Mouse (Mus musculus) heart, adult 9 months (tissue): Measurements from ENCODE around the gene Alms1.
"Not testable (repeated sequence)": the region's sequence is repeated elsewhere in the genome, so short reads cannot be mapped to it uniquely, and the experiment has no call there.

Experiments
- DNase-seq, 2 experiments: peaks; one replicate each; pipeline ENCODE4 v3.0.0; 2022; ENCODE audit warnings: low spot score in 2 of 2

The Alms1 gene

DNA sequence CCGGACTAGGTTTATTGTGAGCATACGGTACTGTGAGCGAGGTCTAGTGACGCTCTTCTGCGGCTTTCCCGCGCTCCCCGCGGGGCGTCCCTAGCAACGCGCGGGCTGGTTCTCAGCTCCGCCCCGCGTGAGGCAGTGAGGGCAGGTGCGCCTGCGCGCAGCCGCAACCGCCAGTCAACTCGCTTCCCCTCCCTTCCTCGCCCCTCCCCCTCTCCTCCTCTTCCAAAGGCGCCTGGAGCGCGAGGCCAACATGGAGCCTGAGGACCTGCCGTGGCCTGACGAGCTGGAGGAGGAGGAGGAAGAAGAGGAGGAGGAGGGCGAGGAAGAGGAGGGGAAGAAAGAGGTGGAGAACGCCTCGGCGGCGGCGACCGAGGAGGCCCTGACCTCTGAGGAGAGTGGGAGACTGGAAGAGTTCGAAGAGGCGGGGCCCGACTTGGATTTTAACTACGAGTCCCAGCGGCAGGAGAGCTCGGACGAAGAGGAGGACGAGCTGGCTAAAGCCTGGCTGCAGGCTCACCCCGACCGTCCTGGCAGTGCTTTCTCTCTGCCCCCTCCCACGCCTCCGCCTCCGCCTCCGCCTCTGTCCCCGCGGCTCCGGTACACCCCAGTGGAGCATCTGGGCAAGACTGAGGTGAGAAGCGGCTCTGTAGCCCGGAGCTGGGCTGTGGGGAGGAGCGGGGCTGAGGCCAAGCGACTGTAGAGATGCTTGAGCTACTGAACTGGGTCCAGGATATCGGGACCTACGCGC, at the start of gene Alms1:
TSS of gene Alms1 (plus strand) at position 136 of the 748 bp plus-strand sequence.
- DNase-seq, result peak; percentile 90 to 92

DNA sequence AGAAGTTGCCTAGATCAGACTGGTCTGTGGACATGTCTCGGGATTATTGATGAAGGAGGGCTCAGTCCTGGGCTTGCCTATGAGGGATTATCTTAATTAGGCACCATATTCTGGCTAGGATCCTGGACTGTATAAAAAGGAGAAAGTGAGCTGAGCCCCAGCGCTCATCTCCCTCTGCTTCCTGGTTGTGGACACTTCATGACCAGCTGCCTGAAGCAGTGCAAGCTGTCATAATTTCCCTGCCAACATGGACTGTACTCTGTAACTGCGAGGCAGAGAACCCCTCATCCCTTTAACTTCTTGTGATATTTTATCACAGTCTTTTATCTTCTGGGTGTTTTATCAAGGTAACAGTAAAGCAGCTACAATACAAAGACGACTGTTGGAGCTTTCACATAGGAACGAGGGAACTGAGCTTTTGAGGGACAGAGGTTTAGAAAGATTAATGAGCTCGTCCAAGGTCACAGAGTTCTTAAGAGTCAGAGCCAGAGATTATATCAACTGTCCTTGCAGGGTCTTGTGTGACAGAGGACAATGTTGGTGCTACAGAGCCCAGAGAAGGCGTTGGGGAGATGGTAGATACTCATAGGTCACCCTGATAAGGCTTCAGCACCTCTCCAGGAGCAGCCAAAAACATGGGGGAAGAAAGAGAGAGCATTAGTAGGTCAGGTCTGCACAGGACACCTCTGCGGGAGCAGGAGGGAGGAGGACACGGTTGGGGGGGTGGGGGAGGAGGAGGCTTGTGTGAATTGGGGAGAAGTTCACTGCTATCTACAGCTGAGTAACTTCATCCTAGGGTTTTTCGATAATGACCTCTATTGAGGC, 43.8 kb upstream of the Alms1 start:
- no peak for DNase-seq

DNA sequence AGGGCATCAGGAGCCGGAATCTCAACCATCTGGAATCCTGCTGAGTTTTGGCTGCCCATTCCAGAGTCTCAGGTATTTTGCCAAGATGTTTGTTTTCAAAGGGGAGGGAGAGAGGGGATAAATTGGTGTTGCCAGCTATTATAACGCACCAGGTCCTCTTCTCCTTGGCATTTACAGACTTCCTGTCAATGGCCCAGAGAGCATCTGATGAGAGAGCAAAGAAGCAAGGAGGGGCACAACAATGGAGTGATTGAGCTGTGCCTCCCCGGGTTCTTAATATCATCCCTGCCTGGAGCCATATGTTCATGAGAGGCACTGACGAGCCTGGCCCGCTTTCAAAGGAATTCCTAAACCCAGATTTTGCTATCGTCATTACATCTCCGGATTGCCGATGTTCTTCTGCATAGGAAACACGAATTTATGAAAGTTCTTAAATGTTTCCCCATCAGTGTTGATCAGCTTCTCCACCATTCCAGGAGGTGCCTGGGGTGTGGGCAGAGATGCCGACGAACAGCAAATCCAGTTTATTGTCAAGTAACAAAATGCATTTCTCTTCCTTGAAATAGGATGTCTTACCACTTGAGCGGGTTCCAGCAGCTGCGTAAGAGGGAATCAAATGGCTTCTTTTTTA, 43.0 kb upstream of the Alms1 start:
- DNase-seq, result no peak

DNA sequence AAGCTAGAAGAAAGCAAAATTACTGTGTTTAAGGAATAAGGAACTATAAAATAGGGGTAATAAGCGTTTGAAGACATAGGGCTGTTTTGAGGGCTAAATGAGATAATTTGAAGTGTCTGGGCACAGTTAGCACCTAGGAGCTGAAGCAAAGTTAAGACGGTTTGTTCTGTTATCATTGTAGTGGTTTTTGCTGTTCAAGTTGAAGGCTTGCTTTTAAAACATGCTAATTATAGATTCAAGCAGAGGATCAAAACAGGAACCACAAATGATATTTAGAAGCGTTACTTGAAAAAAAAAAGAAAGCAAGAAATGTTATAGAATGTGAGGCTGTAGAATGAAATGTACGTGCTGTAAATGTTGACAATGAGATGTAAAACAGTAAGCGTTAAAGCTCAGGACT, 39.7 kb upstream of the Alms1 start:
- DNase-seq, result no peak

DNA sequence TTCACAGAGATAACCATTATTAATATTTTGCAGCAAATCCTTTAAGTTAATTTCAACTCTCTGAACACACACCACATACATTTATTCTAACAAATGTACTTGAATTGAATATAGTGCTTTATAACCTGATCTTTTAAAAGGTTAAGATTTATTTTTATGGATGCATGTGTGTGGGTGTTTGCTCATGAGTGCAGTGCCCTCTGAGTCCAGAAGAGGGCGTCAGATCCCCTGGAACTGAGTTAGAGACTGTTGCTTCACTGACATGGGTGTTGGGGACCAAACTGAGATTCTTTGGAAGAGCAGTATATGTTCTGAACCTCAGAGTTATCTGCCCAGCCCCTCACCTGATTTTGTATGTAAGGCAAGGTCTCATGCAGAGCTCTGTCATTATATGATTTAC, 25.0 kb upstream of the Alms1 start:
- DNase-seq, result no peak

DNA sequence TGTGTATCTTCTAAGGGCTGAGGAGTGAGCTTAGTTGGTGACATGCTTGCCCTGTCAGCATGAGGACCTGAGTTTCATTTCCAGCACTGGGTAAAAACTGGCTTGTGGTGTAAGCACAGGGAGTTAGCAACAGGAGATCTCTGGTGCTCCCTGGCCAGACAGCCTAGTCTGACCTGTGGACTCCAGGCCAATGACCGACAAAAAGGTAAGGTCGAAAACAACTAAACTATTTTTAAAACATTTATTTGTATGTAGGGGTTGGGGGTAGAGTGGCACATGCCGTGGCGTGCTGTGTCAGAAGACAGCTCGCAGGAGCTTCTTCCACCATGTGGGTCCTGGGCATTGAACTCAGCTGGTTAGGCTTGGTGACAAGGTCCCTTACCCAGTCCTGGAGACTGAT, 14.5 kb upstream of the Alms1 start:
- no peak for DNase-seq

DNA sequence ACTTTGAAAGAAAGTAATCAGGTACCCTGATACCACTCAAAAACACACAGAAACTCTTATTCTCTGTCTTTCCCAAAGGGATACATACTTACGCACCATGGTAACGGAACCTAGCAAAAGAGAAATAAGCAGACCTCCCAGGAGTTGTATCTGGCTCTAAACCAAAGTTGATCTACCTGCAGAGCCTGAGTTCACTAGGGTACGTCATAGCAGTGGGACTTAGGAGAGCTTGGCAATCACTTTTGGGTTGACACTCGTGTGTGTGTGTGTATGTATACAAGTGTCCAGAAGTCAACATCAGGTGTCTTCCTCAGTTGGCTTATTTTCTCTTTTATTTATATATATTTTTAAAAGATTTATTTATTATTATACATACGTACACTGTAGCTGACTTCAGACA, 5.6 kb upstream of the Alms1 start:
- no peak for DNase-seq

DNA sequence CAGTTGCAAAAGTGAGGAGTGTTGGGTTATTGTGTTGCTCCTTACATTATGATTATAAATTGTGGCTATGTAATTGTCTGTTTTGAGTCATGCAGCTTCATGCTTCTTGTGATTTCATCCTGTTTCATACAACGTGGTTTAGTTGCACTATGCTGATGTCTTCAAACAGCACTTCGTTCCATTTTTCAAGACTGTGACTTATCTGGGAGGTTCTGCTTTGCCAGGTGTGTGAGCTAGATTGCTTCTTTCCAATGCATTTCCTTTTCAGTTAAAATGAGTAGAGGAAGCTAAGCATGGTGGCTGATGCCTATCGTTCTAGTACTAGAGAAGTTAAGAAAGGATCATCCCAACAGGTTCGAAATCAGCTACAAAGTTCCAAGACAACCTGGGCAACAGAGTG, 2.7 kb upstream of the Alms1 start:
- no peak for DNase-seq

DNA sequence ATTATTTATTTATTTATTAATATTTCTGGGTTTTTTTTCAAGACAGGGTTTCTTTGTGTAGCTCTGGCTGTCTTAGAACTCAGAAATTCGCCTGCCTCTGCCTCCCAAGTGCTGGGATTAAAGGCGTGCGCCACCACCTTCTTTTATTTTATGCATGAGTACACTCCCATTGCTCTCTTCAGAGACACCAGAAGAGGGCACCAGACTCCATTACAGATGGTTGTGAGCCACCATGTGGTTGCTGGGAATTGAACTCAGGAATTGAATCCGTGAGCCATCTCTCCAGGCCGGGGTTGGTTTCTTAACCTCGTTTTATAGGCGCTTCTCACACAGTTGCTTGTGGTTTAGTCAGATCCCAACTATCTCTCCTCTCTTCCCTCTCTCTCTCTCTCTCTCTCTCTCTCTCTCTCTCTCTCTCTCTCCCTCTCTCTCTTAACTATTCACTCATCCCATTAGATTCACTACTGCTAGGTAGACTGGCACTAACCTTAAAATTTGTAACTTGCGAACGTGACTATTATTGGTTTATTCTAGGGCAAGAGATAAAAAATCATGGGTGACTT, 445 bp upstream of the Alms1 start:
- no peak for DNase-seq

DNA sequence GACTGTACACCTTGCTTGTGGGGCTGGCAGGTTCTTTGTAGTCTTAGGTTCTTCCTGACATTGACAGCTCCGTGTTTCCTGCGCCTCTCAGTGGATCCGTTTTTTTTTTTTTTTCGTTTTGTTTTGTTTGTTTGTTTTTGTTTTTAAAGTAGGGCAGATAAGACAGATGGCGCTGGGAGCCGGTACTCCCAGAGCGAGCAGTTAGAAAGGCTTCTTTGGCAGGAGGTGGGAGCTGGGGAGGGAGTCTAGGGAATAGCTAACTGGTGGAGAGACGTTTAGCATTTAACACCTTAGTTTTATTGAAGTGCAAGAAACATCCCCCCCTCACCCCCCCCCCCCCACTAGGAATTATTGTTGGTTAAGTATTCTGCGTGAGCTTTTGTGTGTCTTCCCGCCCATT, 833 bp downstream of the Alms1 start:
- DNase-seq, result no peak

DNA sequence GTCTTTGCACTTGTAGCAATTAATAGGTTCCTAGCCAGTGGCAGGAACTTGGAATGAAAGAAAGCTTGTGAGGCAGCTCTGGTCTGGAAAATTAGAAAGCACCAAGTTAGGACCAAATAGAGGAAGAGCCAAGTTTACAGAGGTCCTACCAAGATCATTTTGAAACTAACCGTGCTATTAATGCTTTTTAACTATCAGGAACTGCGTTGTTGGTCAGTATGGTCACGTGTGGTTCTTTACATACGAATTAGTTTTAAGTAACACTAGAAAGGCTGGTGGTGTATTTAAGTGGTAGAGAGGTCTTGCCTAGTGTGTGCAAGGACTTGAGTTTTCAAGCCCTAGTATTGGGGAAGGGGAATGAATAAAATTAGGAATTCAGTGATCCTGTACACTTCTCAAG, 1.2 kb downstream of the Alms1 start:
- no peak for DNase-seq

DNA sequence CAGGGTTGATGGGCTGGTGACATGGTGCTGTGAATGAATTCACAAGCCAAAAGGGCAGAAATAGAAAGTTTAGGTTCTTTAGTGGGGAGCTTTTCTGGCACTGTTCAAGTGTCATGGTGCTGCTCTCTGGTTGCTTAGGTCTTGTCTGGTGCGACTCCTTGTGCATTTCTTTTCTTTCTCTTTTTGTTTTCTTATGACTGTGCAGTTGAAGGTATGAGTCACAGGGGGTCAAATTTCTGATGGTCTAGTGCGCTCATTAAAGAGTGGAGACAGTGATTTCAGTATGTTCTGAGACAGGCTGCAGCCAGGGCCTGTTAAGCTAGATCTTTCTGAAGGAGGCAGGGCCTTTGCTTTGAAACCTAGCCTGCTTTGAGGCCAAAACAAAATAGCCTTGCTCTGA, 2.8 kb downstream of the Alms1 start:
- no peak for DNase-seq

DNA sequence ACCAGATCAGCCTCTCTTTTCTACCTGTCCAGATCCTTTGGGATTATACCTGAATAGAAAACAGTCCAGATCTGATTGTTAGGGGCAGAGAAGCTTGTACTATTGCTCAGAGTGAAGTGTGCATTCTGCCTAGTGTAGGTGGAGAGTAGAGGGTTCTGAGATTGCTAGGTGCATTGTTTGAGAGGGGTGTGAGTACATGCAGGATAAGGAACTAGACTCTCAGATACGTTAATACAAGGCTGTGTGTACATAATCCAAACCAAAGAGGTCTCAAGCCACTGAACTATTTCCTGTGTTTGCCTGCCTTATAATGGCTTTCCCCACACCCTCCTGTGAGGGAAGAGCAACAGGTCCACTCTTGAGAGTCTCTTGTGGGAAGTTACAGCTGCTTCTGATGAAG, 12.0 kb downstream of the Alms1 start:
- DNase-seq, result no peak

DNA sequence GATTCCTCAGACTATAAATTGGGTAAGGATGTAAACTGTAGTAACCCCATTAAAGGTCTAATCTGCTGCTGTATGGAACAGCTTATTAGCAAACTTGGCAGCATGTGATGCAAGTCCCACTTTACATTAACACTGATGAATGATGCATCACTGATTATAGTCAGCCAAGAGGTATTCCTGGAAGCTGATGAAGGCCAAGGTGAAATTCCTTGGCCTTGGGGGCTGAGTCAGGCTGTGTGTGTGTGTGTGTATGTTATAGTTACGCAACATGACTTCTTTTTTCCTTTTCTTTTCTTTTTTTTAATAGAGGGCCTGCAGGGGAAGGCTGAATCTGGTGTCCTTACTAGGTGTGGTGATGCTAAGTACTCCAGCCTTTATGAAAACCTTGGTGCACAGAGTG, 23.2 kb downstream of the Alms1 start:
- DNase-seq, result no peak

DNA sequence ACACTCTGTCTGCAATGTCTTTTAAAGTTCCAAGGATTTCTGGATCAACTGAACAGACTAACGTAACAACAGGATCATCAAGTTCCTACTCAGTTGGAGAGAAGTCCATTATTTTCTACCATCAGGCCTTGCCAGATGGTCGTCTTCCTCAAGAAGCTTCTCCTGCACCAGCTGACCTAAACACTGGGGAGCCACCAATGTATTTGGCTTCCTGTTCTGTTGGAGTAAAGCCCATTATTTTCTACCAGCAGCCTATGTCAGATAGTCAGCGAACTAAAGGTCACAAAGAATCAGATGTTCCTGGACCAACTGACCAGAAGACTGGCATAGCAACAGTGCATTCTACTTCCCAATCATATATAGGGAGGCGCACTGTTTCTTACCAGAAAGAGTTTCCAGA, 33.5 kb downstream of the Alms1 start:
- no peak for DNase-seq

DNA sequence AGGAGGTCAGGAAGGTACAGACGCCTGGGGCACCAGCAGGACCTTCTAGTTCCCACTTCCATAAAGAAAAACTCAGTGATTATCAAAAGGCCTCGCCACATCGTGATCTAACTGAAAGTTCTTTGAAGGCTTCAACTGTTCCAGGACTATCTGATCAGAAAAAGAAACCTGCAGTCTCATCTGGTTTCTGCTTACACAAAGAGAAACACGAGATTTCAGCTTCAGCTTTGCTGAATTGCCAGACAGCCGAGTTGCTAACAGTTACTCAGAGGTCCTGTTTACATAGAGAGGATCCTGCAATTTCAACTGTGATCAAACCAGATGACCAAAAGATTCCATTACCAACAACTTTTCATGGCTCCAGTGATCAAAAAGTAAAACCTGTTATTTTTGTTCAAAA, 34.3 kb downstream of the Alms1 start:
- DNase-seq, result no peak

DNA sequence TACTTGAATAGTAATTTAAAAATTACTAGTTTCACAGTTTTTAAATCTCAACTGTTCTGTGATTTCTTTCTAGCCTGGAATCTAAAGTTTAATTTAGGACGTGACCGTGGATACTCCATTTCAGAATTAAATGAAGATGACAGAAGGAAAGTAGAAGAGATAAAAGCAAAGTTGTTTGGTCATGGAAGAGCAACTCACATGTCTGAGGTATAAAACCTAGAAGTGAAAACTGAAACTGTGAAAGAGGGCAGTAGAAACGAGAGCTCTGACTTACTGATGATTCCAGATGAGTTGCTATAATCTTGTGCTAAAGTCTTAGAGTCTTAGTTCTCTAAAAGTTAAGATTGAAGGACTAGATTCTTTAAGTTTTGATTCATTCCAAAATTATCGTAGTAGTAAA, 37.2 kb downstream of the Alms1 start:
- no peak for DNase-seq

DNA sequence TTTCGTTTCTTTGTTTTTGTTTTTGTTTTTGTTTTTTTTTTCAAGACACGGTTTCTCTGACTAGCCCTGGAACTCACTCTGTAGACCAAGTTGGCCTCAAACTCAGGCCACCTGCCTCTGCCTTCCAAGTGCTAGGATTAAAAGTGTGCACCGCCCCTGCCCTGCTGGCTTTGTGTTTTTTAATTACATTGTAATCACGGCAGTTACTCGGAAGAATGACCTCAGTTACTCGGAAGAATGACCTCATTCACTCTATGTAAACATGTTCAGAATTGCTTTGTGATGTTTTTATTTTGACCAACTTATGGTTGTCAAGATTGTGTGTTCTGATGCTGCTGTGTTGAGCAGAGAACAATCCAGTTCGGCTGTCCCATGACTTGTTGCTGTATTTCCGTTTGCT, 45.8 kb downstream of the Alms1 start:
- DNase-seq, result no peak

DNA sequence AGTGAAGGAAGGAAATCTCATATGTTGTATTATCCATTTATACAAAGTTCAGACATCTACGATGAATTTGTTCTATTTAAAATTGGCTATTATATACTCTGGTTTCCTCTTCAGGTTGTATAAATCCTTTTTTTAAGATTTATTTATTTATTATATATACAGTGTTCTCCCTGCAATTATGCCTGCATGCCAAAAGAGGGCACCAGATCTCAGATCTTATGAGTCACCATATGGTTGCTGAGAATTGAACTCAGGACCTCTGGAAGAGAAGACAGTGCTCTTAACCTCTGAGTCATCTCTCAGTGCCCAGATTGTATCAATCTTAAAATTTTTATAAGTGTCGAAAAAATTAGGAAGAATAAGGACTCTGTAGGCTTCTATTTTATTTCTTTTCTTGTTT, 65.9 kb downstream of the Alms1 start:
- no peak for DNase-seq

DNA sequence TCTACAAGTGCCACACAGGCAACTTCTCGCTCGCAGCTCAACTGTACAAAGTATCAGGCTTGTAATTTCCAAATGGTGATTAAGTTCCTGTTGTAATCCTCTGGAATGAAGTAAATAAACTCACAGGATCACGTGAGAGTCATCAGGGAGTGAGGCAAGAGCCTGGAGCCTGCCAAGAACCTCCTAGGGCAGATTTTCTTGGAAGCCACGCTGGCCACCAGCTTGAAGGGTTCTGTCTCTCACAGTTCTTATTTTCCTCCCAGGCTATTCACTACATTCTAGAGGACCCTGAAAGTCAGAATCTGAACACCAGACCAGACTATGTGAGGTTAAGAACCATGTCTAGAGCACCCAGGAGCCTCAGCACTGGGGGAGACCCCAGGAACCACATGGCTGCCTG, 114.6 kb downstream of the Alms1 start:
- peak; percentile 51 to 70 for DNase-seq

DNA sequence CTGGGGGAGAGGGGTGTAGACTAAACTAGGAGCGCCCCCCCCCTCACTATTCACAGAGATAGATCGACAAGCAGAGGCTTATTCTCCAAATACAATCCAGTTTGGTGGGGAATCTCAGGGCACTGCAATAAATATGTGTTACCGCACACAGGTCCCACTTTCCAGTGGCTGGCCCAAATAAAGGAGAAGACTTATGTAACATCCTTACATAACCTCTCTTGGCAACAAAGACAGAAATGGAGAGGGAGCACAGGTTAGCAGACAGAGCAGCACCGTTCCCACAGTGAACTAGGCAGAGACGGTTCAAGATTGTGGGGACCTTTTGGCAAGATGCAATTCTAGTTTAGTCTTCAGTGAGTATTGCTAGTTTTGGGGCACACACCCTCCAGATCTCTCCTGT, 121.9 kb downstream of the Alms1 start:
- peak; percentile 4 for DNase-seq

DNA sequence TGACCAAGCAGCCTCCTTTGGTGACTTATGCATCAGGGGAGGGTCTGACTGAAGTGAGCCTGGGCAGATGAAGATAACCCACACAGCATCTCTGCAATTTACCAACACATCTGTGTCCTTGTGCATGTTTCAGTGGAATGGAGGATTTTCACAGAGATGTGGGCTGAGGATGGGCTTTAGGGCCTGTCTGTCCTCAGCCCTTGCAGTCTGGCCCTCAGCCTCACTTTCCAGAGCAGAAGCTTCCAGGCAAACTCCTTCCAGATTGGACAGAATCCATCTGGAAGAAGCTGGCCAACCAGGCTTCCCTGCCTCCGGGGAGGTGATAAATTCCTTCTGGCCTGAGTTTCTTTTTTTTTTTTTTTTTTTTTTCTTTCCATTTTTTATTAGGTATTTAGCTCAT, 122.3 kb downstream of the Alms1 start:
- not testable (repeated sequence) for DNase-seq

DNA sequence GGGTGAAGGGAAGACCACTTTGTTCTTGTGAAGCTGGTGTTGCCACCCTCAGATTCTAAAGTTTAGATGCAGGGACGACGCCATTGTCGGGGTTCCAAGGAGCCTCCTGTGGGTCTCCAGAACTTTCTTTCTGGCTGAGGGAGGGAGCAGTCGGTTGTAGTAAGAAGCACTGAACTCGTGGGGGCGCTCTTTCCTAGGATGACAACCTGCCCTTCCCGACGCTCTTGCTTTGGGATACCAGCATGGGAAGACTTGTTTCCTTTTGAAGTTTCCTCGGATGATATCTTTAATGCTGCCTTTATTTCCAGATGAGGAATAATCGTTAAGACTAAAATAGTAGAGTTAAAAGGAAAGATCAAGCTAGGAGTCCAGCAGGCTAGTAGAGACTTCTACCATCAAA, 125.8 kb downstream of the Alms1 start, which contains the start of gene Nat8f7:
TSS of gene Nat8f7 (minus strand) at position 101 of the 400 bp plus-strand sequence.
- DNase-seq, result not testable (repeated sequence)
